Comparison of ENCODE assay signal across 10 mouse cellular contexts in the genomic region with DNA sequence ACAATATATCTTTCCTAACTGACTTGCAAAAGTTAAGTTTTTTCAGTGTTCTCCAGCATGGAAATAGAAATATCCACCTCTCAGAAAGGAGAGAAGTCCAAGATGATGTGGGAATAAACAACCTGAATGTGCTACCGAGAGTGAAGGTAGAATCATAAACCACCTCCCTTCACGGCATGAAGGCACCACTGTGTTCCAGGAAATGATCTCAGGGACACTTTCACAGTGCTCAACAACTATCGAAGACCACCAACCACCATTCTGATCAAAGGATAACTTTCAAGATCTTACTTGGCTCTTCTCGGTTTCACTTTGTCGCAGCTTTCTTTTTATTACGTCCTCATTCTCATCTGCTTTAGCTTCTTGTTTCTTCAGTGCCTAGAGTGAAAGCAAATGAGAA.
"Had no signal": no experiment of that assay in that cellular context is flagged by ENCODE, and none has a peak within 500 bp of the region (broad histone marks: within the 10 kb centered on the region; RNA-seq: fewer than 3 reads in every experiment).

No protein-coding gene starts in this region.

- ATAC-seq: lung, postnatal 0 days; midbrain, embryonic 13.5 days; midbrain, embryonic 15.5 days had no signal

- DNase-seq: lung, adult 2 months; lung, postnatal 14 days; lung, postnatal 36 days; right cerebral cortex, postnatal 14 days; thymus, adult 18-20 months; thymus, postnatal 14 days; thymus, postnatal 36 days had no signal
